Mouse (Mus musculus): ENCODE data around the gene Gm7879. TPM values are rescaled to one million over a fixed set of nuclear protein-coding genes. Genes with fewer than 3 reads are reported as not detected.

Gm7879 gene
- not detected in 2 replicates for polyA plus RNA-seq (2015; fragmentation: Nextera tagmentation; extraction: Ambion mirVana)

DNA sequence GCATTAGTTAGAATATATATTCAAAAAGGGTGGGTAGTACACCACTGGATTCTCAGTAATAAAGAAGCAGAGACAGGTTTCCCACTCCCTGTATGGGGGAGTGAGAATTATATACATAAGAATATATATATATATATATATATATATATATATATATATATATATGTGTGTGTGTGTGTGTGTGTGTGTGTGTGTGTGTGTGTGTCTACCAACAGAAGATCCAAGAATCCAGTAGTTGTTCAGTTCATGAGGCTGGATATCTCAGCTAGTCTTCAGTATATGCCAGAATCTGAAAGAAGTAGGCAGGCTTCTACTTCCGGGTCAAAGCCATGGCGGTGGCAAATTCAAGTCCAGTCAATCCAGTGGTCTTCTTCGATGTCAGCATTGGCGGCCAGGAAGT is at the start of gene Gm7879:
Gm7879 (plus strand) TSS at position 301 of the 400 bp plus-strand sequence.

DNA sequence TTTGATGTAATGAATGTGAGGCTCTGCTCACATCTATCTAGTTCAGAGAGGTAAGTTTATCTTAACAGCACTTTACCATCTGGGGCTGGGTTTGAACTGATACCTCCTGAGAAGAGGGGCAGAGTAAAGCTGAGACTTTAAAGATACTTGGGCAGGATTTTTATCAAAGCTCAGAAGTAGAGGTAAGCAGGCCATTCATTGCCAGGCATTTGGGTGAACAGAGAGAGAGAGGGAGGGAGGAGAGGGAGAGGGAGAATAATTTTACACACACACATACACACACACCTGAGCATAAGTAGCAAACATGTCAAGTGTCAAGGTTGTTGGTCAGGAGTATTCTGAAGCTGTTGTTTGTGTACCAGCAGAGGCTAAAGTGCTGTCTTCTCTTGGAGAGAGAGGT is 44.7 kb upstream of the Gm7879 start, which contains the start of gene Cd38:
Cd38 (plus strand) TSS at position 301 of the 400 bp plus-strand sequence.

Other genes with a start within 250 kb of the Gm7879 start
- 0.72 TPM in 1 of 2 replicates, not detected in the other for gene Bst1, start 94.3 kb upstream of the Gm7879 start, polyA plus RNA-seq (2015; fragmentation: Nextera tagmentation; extraction: Ambion mirVana)
- 79.3 and 80.7 TPM in 2 replicates for gene Fbxl5, start 91.5 kb upstream of the Gm7879 start, polyA plus RNA-seq (2015; fragmentation: Nextera tagmentation; extraction: Ambion mirVana)
- 3.7 TPM in 2 replicates for gene Cd38, start 44.6 kb upstream of the Gm7879 start, polyA plus RNA-seq (2015; fragmentation: Nextera tagmentation; extraction: Ambion mirVana)
- gene Fgfbp1, start 68.6 kb downstream of the Gm7879 start, polyA plus RNA-seq (2015; fragmentation: Nextera tagmentation; extraction: Ambion mirVana) = 16.9 and 41.5 TPM in 2 replicates
- gene Prom1, start 188.9 kb downstream of the Gm7879 start, polyA plus RNA-seq (2015; fragmentation: Nextera tagmentation; extraction: Ambion mirVana) = 13.8 and 17.3 TPM in 2 replicates

Data from neural tube, postnatal 0 days (tissue).